Mouse (Mus musculus) E14TG2a.4 (cell line): ENCODE measurements at regions not wholly inside any gene's neighbourhood (a gene's known extent, or its start where the extent isn't known, plus 50 kb on each side); places are given as distances from the start of the nearest gene placed in this dataset.

ENCODE experiments used
- H3K27me3 ChIP-seq: 2 replicates; pipeline ENCODE4 v1.6.1; 2014; ENCODE audit warnings: low read length, control low read depth; ENCODE audit not compliant: insufficient read depth
- H3K36me3 ChIP-seq: 2 replicates; pipeline ENCODE4 v1.6.1; 2014; ENCODE audit warnings: low read length, control low read depth; ENCODE audit not compliant: insufficient read depth
- H3K4me1 ChIP-seq: replicated peaks from 2 replicates; pipeline ENCODE4 v1.6.1; 2014; ENCODE audit warnings: low read depth, low read length, control low read depth
- H3K4me3 ChIP-seq: replicated peaks from 2 replicates; pipeline ENCODE4 v1.5.1; 2014; ENCODE audit warnings: mild to moderate bottlenecking, low read length
- H3K9me3 ChIP-seq: 2 replicates; pipeline ENCODE4 v1.6.1; 2014; ENCODE audit warnings: low read length, control low read depth
- CTCF ChIP-seq: conservative IDR thresholded peaks from 2 replicates; pipeline ENCODE4 v1.5.1; 2014; ENCODE audit warnings: low read length
- NANOG ChIP-seq: IDR thresholded peaks from 2 replicates; pipeline ENCODE4 v1.6.1; 2014; ENCODE audit warnings: borderline replicate concordance, low read length, mixed read lengths
- POU5F1 ChIP-seq: IDR thresholded peaks from 2 replicates; pipeline ENCODE4 v1.6.1; 2014; ENCODE audit warnings: low read length, borderline replicate concordance

DNA sequence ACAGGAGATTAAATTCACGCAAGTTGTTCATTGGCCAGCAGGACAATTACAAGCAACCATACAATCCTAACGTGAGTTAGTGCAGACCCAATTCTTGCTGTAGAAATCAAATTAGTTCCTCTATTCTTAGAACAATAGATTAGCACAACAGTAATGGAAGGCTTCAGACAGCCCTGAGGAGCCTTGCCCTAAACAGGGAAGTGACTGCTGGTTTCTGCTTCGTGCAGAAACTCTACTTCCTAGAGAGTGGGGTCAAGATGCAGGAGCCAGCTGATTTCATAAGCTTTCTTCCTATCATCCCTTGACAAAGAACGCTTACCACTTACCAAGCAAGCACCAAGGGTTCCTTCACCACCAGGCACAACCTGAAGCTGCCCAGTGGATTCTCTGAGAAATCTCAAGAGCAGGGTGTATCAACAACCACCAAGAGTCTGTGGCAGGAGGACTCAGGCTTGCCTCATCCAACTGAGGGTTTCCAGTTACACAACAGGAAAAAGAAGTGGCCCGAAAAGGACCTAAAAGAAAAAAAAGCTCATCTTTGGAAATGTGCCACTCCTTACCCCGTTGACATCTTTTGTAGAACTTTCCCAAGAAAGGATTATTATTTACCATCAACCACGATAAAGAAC lies 154.6 kb downstream of the Kctd12 start:
- Histone ChIP-seq H3K4me3 (no peak overlapping the region), H3K27me3 (no peaks in the 10 kb centered on the region), H3K9me3 (peaks cover 6% of the 10 kb centered on the region; the same call in 1 of the 2 replicates), H3K36me3 (no peaks in the 10 kb centered on the region), H3K4me1 (no peaks in the 10 kb centered on the region)
- TF ChIP-seq POU5F1: no peak
- no peak for TF ChIP-seq NANOG
- no peak for TF ChIP-seq CTCF

DNA sequence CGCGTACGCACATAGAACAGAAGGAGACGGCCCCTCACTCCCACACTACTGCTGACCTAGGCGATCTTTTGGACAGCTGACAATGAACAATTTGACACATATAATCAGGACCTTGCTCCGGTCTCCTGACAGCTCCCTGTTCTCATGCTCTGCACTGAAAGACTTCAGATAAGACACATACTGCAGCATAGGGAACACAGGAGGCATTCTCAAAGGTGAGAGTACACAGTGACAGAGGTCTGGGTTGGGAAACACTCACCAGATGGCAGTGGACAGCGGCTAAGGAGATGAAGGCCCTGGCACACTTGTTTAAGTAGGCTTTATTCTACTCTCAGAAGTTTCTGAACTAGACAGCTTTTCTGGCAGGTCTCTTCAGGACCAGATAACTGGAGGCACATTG lies 156.9 kb downstream of the Kctd12 start:
- Histone ChIP-seq H3K4me3 (no peak overlapping the region), H3K27me3 (no peaks in the 10 kb centered on the region), H3K36me3 (no peaks in the 10 kb centered on the region), H3K9me3 (peaks cover 6% of the 10 kb centered on the region; the same call in 1 of the 2 replicates), H3K4me1 (no peaks in the 10 kb centered on the region)
- TF ChIP-seq CTCF (no peak), POU5F1 (no peak)

- H3K4me1 ChIP-seq: no peaks in the 10 kb centered on the region
- peaks cover 10% of the 10 kb centered on the region for H3K9me3 ChIP-seq
- H3K4me3 ChIP-seq: no peak overlapping the region
- TF ChIP-seq POU5F1: no peak
- TF ChIP-seq CTCF: no peak
- no peak for TF ChIP-seq NANOG
- H3K36me3 ChIP-seq: no peaks in the 10 kb centered on the region
- no peaks in the 10 kb centered on the region for H3K27me3 ChIP-seq
These were observed 161.8 kb downstream of the Kctd12 start for GRCm38 (mm10) chr14:102820663-102821062.

- H3K4me3 ChIP-seq: no peak overlapping the region
- peaks cover 3% of the 10 kb centered on the region for H3K9me3 ChIP-seq
- H3K27me3 ChIP-seq: no peaks in the 10 kb centered on the region
- no peaks in the 10 kb centered on the region for H3K36me3 ChIP-seq
- no peaks in the 10 kb centered on the region for H3K4me1 ChIP-seq
- TF ChIP-seq POU5F1 (no peak), CTCF (no peak), NANOG (no peak)
These were observed 170.8 kb downstream of the Kctd12 start for GRCm38 (mm10) chr14:102811678-102812081.

DNA sequence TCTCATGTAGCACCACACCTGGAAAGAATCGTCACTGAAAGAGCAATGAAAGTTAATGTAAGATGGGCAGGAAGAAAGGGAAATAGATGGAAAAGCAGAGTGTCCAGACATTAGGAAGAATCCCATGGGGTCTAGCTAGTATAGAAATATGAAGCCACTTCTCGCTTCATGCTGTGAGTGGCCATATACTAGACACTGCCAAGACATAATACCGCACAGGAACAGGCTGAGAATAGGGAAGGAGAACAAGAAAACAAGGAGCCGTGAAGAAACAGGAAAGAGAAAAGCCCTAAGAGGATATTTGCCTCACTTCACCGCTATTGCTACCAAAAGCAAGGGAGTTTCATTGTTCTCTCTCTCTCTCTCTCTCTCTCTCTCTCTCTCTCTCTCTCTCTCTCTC lies 171.4 kb downstream of the Kctd12 start:
- Histone ChIP-seq H3K27me3 (no peaks in the 10 kb centered on the region), H3K4me3 (no peak overlapping the region), H3K36me3 (no peaks in the 10 kb centered on the region), H3K9me3 (no peaks in the 10 kb centered on the region), H3K4me1 (no peaks in the 10 kb centered on the region)
- TF ChIP-seq POU5F1 (no peak), CTCF (no peak), NANOG (no peak)

GRCm38 (mm10) chr14:102810121-102810921 lies 172.1 kb downstream of the Kctd12 start:
- no peaks in the 10 kb centered on the region for H3K36me3 ChIP-seq
- no peaks in the 10 kb centered on the region for H3K9me3 ChIP-seq
- TF ChIP-seq CTCF (no peak), NANOG (no peak), POU5F1 (no peak)
- H3K4me3 ChIP-seq: no peak overlapping the region
- no peaks in the 10 kb centered on the region for H3K4me1 ChIP-seq
- no peaks in the 10 kb centered on the region for H3K27me3 ChIP-seq

GRCm38 (mm10) chr14:102805936-102806923 lies 176.2 kb downstream of the Kctd12 start:
- no peak for TF ChIP-seq CTCF
- no peak for TF ChIP-seq POU5F1
- TF ChIP-seq NANOG: no peak
- Histone ChIP-seq H3K9me3 (no peaks in the 10 kb centered on the region), H3K36me3 (no peaks in the 10 kb centered on the region), H3K4me1 (no peaks in the 10 kb centered on the region), H3K27me3 (no peaks in the 10 kb centered on the region), H3K4me3 (no peak overlapping the region)

- no peaks in the 10 kb centered on the region for H3K4me1 ChIP-seq
- H3K36me3 ChIP-seq: no peaks in the 10 kb centered on the region
- no peak overlapping the region for H3K4me3 ChIP-seq
- no peaks in the 10 kb centered on the region for H3K27me3 ChIP-seq
- no peak for TF ChIP-seq POU5F1
- no peak for TF ChIP-seq CTCF
- no peak for TF ChIP-seq NANOG
- H3K9me3 ChIP-seq: no peaks in the 10 kb centered on the region
These were observed 186.8 kb downstream of the Kctd12 start for GRCm38 (mm10) chr14:102795676-102796075.
